Mouse (Mus musculus) embryo, embryonic 10 days (tissue): ENCODE data around the gene Bicra.
A peak's percentile ranks its signal among the peaks of the same experiment; 100 is the strongest.

Source experiments
- DNase-seq: peaks from one replicate; pipeline ENCODE4 v3.0.0-alpha.2; 2015; ENCODE audit warnings: low spot score

The Bicra gene

GRCm38 (mm10) chr7:16047338-16048146 lies at the start of gene Bicra:
Bicra (minus strand) TSS chr7:16047921.
- peak; percentile 75 for DNase-seq

- no peak for DNase-seq
Measured at GRCm38 (mm10) chr7:16094592-16094991, 46.9 kb upstream of the Bicra start.

GRCm38 (mm10) chr7:16087587-16087986 lies 39.9 kb upstream of the Bicra start:
- DNase-seq, result no peak

GRCm38 (mm10) chr7:16083361-16083760 lies 35.6 kb upstream of the Bicra start:
- no peak for DNase-seq

GRCm38 (mm10) chr7:16080581-16080980 lies 32.9 kb upstream of the Bicra start:
- no peak for DNase-seq

- DNase-seq, result no peak
Measured at GRCm38 (mm10) chr7:16079947-16080346, 32.2 kb upstream of the Bicra start.

- DNase-seq, result no peak
Measured at GRCm38 (mm10) chr7:16071906-16072305, 24.2 kb upstream of the Bicra start.

- DNase-seq, result no peak
Measured at GRCm38 (mm10) chr7:16070846-16071245, 23.1 kb upstream of the Bicra start.

- DNase-seq, result no peak
Measured at GRCm38 (mm10) chr7:16063490-16063889, 15.8 kb upstream of the Bicra start.

- no peak for DNase-seq
Measured at GRCm38 (mm10) chr7:16062099-16062420, 14.3 kb upstream of the Bicra start.

- DNase-seq, result no peak
Measured at GRCm38 (mm10) chr7:16061219-16062098, 13.7 kb upstream of the Bicra start, which contains the start of gene Zfp541. Zfp541 (plus strand) TSS chr7:16061814.

- DNase-seq, result no peak
Measured at GRCm38 (mm10) chr7:16057136-16057534, 9.4 kb upstream of the Bicra start.

- DNase-seq, result no peak
Measured at GRCm38 (mm10) chr7:16056459-16057135, 8.9 kb upstream of the Bicra start.

- no peak for DNase-seq
Measured at GRCm38 (mm10) chr7:16055665-16056064, 7.9 kb upstream of the Bicra start.

GRCm38 (mm10) chr7:16054966-16055365 lies 7.2 kb upstream of the Bicra start:
- DNase-seq, result no peak

- DNase-seq, result no peak
Measured at GRCm38 (mm10) chr7:16053105-16053504, 5.4 kb upstream of the Bicra start.

- DNase-seq, result peak; percentile 98
Measured at GRCm38 (mm10) chr7:16052684-16053083, 5.0 kb upstream of the Bicra start.

- DNase-seq, result peak; percentile 87
Measured at GRCm38 (mm10) chr7:16051883-16052595, 4.3 kb upstream of the Bicra start.

- no peak for DNase-seq
Measured at GRCm38 (mm10) chr7:16050600-16050999, 2.9 kb upstream of the Bicra start.

GRCm38 (mm10) chr7:16049576-16049915 lies 1.8 kb upstream of the Bicra start:
- DNase-seq, result no peak

GRCm38 (mm10) chr7:16048675-16049575 lies 1.2 kb upstream of the Bicra start:
- DNase-seq, result peak; percentile 36
